Mouse (Mus musculus) T-helper 2 cell (primary cell): Measurements from ENCODE around the gene Setd6.

Experiments
- in situ Hi-C: fragments of 300-600 bp; cut with MboI, MseI; formaldehyde crosslinking; loops from one replicate; pipeline ENCODE4 v1.15.1; 2025; ENCODE audit warnings: high pct_unique_total_duplicates

The Setd6 gene

DNA sequence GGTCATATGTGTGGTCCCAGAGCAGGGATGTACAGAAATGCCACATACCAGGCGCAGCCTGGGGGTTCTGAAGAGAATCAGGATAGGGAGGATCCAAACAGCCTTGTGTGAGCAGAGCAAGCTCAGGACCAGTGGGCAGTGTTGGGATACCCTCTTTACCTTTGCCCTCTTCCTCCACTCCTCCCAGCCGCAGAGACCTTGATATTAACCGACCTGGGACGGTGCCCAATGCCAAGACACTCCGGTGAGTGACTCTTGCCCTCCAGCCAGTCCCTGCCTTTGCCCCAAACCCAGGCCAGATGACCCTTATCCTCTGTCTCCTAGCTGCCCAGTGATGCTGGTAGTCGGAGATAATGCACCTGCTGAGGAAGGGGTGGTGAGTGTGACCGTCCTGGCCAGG, 6.1 kb upstream of the Setd6 start:
- in situ Hi-C loops: no loop called here

DNA sequence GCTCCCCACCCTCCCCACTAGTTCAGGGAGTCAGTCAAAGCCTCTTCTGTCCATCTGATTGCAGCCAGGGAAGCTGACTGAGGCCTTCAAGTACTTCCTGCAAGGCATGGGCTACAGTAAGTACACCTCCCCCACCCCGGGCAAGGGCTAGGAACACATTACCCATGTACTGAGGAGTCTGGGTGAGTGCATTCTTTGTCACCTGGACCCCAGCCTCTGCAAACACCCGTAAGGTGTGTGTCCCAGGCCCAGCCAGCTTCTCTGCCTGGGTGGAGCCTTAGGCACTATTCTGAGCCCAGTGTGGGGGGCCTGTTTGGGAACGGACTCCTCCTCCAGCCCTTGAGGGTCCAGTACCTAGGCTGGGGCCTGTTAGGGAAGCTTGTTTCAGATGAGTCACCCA, 4.7 kb upstream of the Setd6 start:
- in situ Hi-C loops: no loop called here

- in situ Hi-C loops: no loop called here
Measured at GRCm38 (mm10) chr8:95712395-95712794, 3.3 kb upstream of the Setd6 start.

DNA sequence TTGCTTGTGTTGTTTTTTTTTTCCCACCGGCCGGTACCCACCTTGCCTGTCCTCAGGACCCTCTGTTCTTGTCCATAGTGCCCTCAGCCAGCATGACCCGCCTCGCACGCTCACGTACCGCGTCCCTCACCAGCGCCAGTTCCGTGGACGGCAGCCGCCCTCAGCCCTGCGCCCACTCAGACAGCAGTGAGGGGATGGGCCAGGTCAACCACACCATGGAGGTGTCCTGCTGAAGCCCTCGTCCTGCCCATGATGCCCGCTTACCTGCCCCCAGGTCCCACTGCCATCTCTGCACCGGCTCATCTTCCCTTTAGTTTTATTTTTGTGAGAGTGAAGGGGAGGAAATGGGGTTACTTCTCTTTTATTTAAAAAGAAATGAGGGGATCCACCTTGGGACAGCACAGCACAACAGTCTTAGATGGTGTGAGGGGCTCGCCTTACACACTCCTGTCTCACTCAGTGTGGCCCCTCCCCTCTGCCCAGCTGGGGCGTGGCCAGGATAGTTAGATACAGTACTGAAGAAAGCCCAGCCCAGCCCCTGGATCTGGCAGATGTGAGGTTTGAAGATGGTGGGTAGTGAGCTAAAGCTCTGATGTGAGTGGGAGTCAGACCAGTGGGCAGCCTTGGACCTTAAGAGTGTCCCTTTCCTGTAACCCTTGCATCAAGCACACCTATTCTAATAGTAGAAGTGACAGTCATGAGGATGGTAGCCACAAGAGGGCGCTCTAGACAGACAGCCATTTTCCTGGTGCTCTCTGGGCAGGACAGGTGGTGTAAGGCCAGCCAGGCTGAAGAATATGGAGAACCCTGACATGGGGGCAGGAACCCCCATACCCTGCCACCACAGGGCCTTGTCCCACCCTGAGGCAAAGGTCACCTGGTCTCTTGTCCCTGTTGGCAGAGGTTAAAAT, 2.3 kb upstream of the Setd6 start:
- in situ Hi-C loops: no loop called here

GRCm38 (mm10) chr8:95714367-95714766, 1.3 kb upstream of the Setd6 start:
- in situ Hi-C loops: no loop called here

DNA sequence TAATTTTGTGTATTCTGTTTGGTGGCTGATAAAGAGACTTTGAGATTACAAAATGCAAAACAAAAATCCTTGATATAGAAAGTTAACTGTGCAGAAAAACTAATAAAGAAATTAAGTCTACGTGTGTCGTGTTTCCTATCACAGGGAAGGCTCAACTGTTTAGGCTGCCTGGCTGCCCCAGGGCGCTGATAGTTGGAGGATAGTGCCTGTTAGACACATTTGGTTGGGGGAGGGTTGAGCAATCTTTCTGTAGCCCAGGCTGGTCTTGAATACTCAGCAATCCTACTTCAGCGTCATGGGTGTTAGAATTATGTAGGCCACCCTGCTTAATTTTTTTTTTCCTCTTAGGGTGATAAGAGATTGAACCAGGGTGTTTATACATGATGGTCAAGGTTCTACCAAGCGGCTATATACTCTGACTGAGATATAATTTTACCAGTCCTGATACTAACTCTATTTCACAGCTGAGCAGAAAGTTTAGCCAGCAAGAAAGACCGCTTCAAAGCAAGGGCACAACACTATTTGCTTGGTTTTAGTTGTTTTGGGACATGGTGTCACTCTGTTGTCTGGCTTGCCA, 756 bp upstream of the Setd6 start:
- in situ Hi-C loops: no loop called here

DNA sequence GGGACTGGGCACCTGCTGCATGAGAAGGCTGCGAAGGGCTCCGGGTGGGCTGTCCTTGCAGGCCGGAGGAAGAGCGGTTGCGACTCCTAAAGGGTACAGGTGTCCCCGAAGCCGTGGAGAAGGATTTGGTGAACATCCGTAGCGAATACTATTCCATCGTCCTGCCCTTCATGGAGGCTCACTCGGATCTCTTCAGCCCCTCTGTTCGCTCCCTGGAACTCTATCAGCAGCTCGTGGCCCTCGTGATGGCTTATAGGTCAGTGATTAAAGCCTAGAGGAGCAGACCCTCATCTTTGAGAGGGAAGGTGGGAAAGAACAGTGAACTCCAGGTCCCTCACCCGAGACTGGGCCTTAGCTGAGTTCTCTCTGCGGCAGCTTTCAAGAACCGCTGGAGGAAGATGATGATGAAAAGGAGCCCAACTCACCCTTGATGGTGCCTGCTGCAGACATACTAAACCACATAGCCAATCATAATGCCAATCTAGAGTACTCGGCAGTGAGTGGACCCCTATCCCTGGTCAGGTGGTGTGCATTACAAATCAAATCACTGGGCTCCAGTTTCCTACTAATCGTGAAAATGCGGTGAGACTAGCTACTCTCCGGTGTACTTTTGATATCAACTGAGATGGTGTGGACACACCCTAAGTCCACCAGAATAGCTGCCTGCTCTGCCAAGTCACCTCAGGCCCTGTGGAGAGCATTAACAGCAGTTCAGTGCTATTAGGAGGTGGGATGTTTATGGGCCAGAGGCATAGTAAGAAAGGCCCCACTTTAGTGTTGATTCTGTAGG, 1.1 kb downstream of the Setd6 start:
- in situ Hi-C loops: no loop called here

DNA sequence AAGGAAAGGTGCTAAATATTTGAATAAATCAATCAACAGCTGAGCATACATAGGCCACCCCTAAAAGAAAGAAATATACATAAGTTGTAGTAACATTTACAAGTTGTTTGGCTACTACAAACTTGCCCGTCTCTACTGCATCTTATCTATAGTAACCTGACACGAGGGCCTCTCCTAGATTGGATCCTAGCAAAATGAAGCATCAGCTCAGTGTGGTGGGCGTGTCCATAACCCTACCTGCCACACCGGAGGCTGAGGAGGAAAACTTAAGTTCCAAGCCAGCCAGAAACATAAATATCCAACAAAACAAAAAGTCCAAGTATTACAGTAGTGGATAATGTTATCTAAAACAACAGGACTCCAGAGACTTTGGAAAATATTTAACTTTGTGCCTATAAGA, 11.9 kb downstream of the Setd6 start:
- in situ Hi-C loops: no loop called here

GRCm38 (mm10) chr8:95738596-95738995, 22.9 kb downstream of the Setd6 start:
- in situ Hi-C loops: no loop called here

GRCm38 (mm10) chr8:95741732-95742131, 26.1 kb downstream of the Setd6 start:
- in situ Hi-C loops: loop anchor here (10.0 kb wide), 1 partner anchor 287 kb away; no protein-coding TSS in a partner anchor

- in situ Hi-C loops: loop anchor here (10.0 kb wide), 1 partner anchor 293 kb away; no protein-coding TSS in a partner anchor
Measured at GRCm38 (mm10) chr8:95748028-95748427, 32.3 kb downstream of the Setd6 start.

- in situ Hi-C loops: no loop called here
Measured at GRCm38 (mm10) chr8:95751924-95752323, 36.2 kb downstream of the Setd6 start.

- in situ Hi-C loops: no loop called here
Measured at GRCm38 (mm10) chr8:95760323-95760722, 44.6 kb downstream of the Setd6 start.

GRCm38 (mm10) chr8:95764133-95764532, 48.5 kb downstream of the Setd6 start:
- in situ Hi-C loops: no loop called here
